Mouse (Mus musculus): Measurements from ENCODE around the gene Ncf1.

- TF ChIP-seq CTCF (IDR thresholded peaks at IDR 0.05; ENCODE audit: extremely low read depth, insufficient read length, insufficient replicate concordance, low read depth, low read length) (peak; percentile 93; the same call in 1 of the 2 replicates), POLR2A (IDR thresholded peaks at IDR 0.05; ENCODE audit: low read depth, low read length) (no peak)
These were observed 42.3 kb downstream of the Ncf1 start for GRCm38 (mm10) chr5:134186961-134187731.

All from small intestine, adult 2 months (tissue).